Mouse (Mus musculus) heart, embryonic 14.5 days (tissue): ENCODE results near the gene Wap. TPM values are rescaled to one million over a fixed set of nuclear protein-coding genes. Genes with fewer than 3 reads are reported as not detected.

Experiments used
- ATAC-seq: fragments of 200-750 bp; cut with Nextera tagmentation; 2 replicates; pipeline ENCODE4 v1.8.0; 2017; ENCODE audit warnings: low read depth, moderate TSS enrichment; ENCODE audit not compliant: insufficient number of reproducible peaks, insufficient read depth, low FRiP score
- H3K27ac ChIP-seq, 2 experiments: fragments of 200-500 bp in 1 of 2; fragments of 300-500 bp in 1 of 2; sonication (generic) in 1 of 2; replicated peaks in 1 of 2; 2 replicates each; pipeline ENCODE4 v1.5.1; 2012 to 2014; ENCODE audit warnings: low read depth in 2 of 2, low read length in 2 of 2, control low read depth in 1 of 2, mild to moderate bottlenecking in 1 of 2, mixed read lengths in 1 of 2; ENCODE audit not compliant: control insufficient read depth in 1 of 2, insufficient read depth in 1 of 2
- H3K27me3 ChIP-seq: fragments of 300-500 bp; sonication (generic); 2 replicates; pipeline ENCODE4 v1.6.1; 2014; ENCODE audit warnings: mild to moderate bottlenecking, low read length, control low read depth; ENCODE audit not compliant: control insufficient read depth, insufficient read depth
- H3K36me3 ChIP-seq: fragments of 300-500 bp; sonication (generic); 2 replicates; pipeline ENCODE4 v1.6.1; 2014; ENCODE audit warnings: mild to moderate bottlenecking, control low read depth, low read length, mixed read lengths; ENCODE audit not compliant: control insufficient read depth, insufficient read depth
- H3K4me1 ChIP-seq, 2 experiments: fragments of 200-500 bp in 1 of 2; fragments of 300-500 bp in 1 of 2; sonication (generic) in 1 of 2; 2 replicates each; pipeline ENCODE4 v1.6.1; 2012 to 2014; ENCODE audit warnings: low read length in 2 of 2, control low read depth in 1 of 2, mixed read lengths in 1 of 2; ENCODE audit not compliant: control insufficient read depth in 2 of 2, insufficient read depth in 2 of 2
- H3K4me2 ChIP-seq: fragments of 300-500 bp; sonication (generic); 2 replicates; pipeline ENCODE4 v1.6.1; 2014; ENCODE audit warnings: mild to moderate bottlenecking, low read length
- H3K4me3 ChIP-seq, 2 experiments: fragments of 200-500 bp in 1 of 2; fragments of 300-500 bp in 1 of 2; sonication (generic) in 1 of 2; 2 replicates each; pipeline ENCODE4 v1.5.1; 2012 to 2014; ENCODE audit warnings: low read length in 2 of 2, mild to moderate bottlenecking in 2 of 2, control low read depth in 1 of 2, low read depth in 1 of 2, moderate library complexity in 1 of 2; ENCODE audit not compliant: control insufficient read depth in 1 of 2, insufficient read depth in 1 of 2
- H3K9ac ChIP-seq: fragments of 300-500 bp; sonication (generic); 2 replicates; pipeline ENCODE4 v1.6.1; 2014; ENCODE audit warnings: mild to moderate bottlenecking, low read length
- H3K9me3 ChIP-seq: fragments of 300-500 bp; sonication (generic); 2 replicates; pipeline ENCODE4 v1.6.1; 2016; ENCODE audit warnings: low read length, control low read depth; ENCODE audit not compliant: control insufficient read depth
- WGBS: fragments of 180-500 bp; shearing (Covaris S2); extraction: QIAGEN DNeasy Blood & Tissue Kit; methylation state at CpG from one replicate; pipeline ENCODE4 v1.1.7; 2014; 5-methylcytosine and 5-hydroxymethylcytosine counted together
- polyA plus RNA-seq: library from polyadenylated mRNA; unstranded; fragments of >200 nt; fragmentation: Nextera tagmentation; extraction: Ambion mirVana; gene quantifications from 2 replicates; pipeline ENCODE4 v1.2.1, GENCODE M21; 2014

The Wap gene
- polyA plus RNA-seq, 1 experiment from 2014 or later: not detected

GRCm38 (mm10) chr11:6628568-6628967 is 9.9 kb downstream of the Wap start:
- Histone ChIP-seq H3K4me3 (no peak overlapping the region), H3K27ac (no peak overlapping the region), H3K9me3 (no peaks in the 10 kb centered on the region), H3K4me1 (peaks cover 14 to 21% of the 10 kb centered on the region in 2 experiments), H3K27me3 (no peaks in the 10 kb centered on the region; the same call in 1 of the 2 replicates), H3K4me2 (no peak overlapping the region), H3K36me3 (peaks cover 14% of the 10 kb centered on the region), H3K9ac (no peak overlapping the region)
- 41% methylated on average over 4 of the region's 4 CpGs for WGBS
- no peak for ATAC-seq

- H3K36me3 ChIP-seq: peaks cover 22% of the 10 kb centered on the region
- H3K27ac ChIP-seq: no peak overlapping the region
- H3K9ac ChIP-seq: no peak overlapping the region
- WGBS: 87% methylated on average over 4 of the region's 4 CpGs
- no peaks in the 10 kb centered on the region for H3K27me3 ChIP-seq
- no peak overlapping the region for H3K4me3 ChIP-seq
- peaks cover 14 to 26% of the 10 kb centered on the region in 2 experiments for H3K4me1 ChIP-seq
- H3K4me2 ChIP-seq: no peak overlapping the region
- H3K9me3 ChIP-seq: no peaks in the 10 kb centered on the region
- ATAC-seq: no peak
Measured at GRCm38 (mm10) chr11:6627731-6628130, 10.7 kb downstream of the Wap start.

- H3K4me1 ChIP-seq: peaks cover 14 to 26% of the 10 kb centered on the region in 2 experiments
- H3K9me3 ChIP-seq: no peaks in the 10 kb centered on the region
- H3K4me2 ChIP-seq: peak overlapping the region; percentile 70
- peaks cover 36% of the 10 kb centered on the region for H3K36me3 ChIP-seq
- no peak for ATAC-seq
- 13% methylated on average over 16 of the region's 16 CpGs for WGBS
- H3K4me3 ChIP-seq: peak overlapping the region; percentile 74 to 78
- peak overlapping the region; percentile 85 for H3K9ac ChIP-seq
- H3K27me3 ChIP-seq: no peaks in the 10 kb centered on the region
- peak overlapping the region; percentile 87 to 96 for H3K27ac ChIP-seq
Measured at GRCm38 (mm10) chr11:6626388-6626772, 12.1 kb downstream of the Wap start.

- Histone ChIP-seq H3K4me3 (peak within 1 kb of the TSS; percentile 74 to 78), H3K36me3 (peaks cover 42% of the 10 kb centered on the region), H3K9me3 (no peaks in the 10 kb centered on the region), H3K9ac (peak within 1 kb of the TSS; percentile 85), H3K27me3 (no peaks in the 10 kb centered on the region), H3K4me1 (peaks cover 14 to 26% of the 10 kb centered on the region in 2 experiments), H3K27ac (peak within 1 kb of the TSS; percentile 87 to 96), H3K4me2 (peak within 1 kb of the TSS; percentile 89)
- WGBS: under 1% methylated on average over 66 of the region's 66 CpGs
- ATAC-seq: peak; percentile 88
Measured at GRCm38 (mm10) chr11:6625478-6626387, 12.7 kb downstream of the Wap start, which contains the start of gene Tbrg4. Gene Tbrg4 (minus strand): TSS chr11:6626067.

GRCm38 (mm10) chr11:6624619-6625382 is 13.6 kb downstream of the Wap start:
- Histone ChIP-seq H3K27ac (no peak overlapping the region), H3K27me3 (no peaks in the 10 kb centered on the region), H3K4me3 (peak overlapping the region; percentile 74 to 78), H3K9ac (peak overlapping the region; percentile 85), H3K9me3 (no peaks in the 10 kb centered on the region), H3K4me2 (peak overlapping the region; percentile 89), H3K4me1 (peaks cover 14 to 26% of the 10 kb centered on the region in 2 experiments), H3K36me3 (peaks cover 52% of the 10 kb centered on the region)
- 49% methylated on average over 14 of the region's 14 CpGs for whole genome bisulfite sequencing
- ATAC-seq: no peak

GRCm38 (mm10) chr11:6623704-6624103 is 14.7 kb downstream of the Wap start:
- no peaks in the 10 kb centered on the region for H3K9me3 ChIP-seq
- H3K4me1 ChIP-seq: peaks cover 14 to 26% of the 10 kb centered on the region in 2 experiments
- 87% methylated on average over 10 of the region's 10 CpGs for WGBS
- peak overlapping the region; percentile 89 for H3K4me2 ChIP-seq
- H3K27me3 ChIP-seq: no peaks in the 10 kb centered on the region
- no peak overlapping the region for H3K9ac ChIP-seq
- no peak overlapping the region for H3K4me3 ChIP-seq
- peaks cover 63% of the 10 kb centered on the region for H3K36me3 ChIP-seq
- no peak for ATAC-seq
- no peak overlapping the region for H3K27ac ChIP-seq

- ATAC-seq: no peak
- H3K9me3 ChIP-seq: no peaks in the 10 kb centered on the region
- H3K4me1 ChIP-seq: no peaks in the 10 kb centered on the region
- no peak overlapping the region for H3K4me2 ChIP-seq
- no peak overlapping the region for H3K9ac ChIP-seq
- H3K27me3 ChIP-seq: no peaks in the 10 kb centered on the region
- peaks cover 98% of the 10 kb centered on the region for H3K36me3 ChIP-seq
- H3K27ac ChIP-seq: no peak overlapping the region
- WGBS: 86% methylated on average over 12 of the region's 12 CpGs
- no peak overlapping the region for H3K4me3 ChIP-seq
Measured at GRCm38 (mm10) chr11:6615250-6616205, 22.9 kb downstream of the Wap start.
